Mouse (Mus musculus): ENCODE data around the gene Fgfr2. TPM values are rescaled to one million over a fixed set of nuclear protein-coding genes. Genes with fewer than 3 reads are reported as not detected.

The Fgfr2 gene
- total and polyA plus RNA-seq, 2 experiments from 2014 or later = 17.1 to 47.6 TPM

DNA sequence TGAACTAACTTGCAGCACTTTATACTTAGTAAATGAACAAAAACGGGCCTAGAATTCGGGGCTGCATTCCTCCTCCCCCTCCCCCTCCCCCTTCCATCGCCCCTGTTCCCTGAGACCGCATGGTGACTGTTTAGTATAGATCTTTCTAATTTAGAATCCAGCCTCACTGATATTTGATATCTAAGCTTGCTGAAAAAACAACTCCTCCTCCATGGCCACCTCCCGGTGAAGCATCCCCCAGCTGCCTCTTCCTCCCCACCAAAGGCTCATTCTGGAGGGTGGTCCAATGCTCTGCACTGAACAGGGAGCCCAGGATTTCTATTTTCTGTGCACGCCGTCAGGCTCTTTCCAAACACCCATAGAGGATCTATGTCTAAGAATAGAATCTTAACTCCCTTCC, 1804.8 kb downstream of the Fgfr2 start:
- ATAC-seq = no peak
- Histone ChIP-seq H3K9me3 (ENCODE audit: low read length) (no peaks in the 10 kb centered on the region), H3K4me3 (ENCODE audit: low read depth, low read length) (no peak overlapping the region), H3K9ac (no peak overlapping the region), H3K27ac (ENCODE audit: low read depth, low read length) (no peak overlapping the region), H3K27me3 (ENCODE audit: insufficient read depth, low read length) (no peaks in the 10 kb centered on the region), H3K4me2 (ENCODE audit: low read depth) (no peak overlapping the region), H3K4me1 (ENCODE audit: insufficient read depth) (no peaks in the 10 kb centered on the region), H3K36me3 (ENCODE audit: insufficient read depth) (no peaks in the 10 kb centered on the region)
- no peak for DNase-seq
- WGBS = 69% methylated on average over 7 of the region's 7 CpGs
- TF ChIP-seq CTCF (IDR thresholded peaks at IDR 0.05; ENCODE audit: low read depth) = no peak

DNA sequence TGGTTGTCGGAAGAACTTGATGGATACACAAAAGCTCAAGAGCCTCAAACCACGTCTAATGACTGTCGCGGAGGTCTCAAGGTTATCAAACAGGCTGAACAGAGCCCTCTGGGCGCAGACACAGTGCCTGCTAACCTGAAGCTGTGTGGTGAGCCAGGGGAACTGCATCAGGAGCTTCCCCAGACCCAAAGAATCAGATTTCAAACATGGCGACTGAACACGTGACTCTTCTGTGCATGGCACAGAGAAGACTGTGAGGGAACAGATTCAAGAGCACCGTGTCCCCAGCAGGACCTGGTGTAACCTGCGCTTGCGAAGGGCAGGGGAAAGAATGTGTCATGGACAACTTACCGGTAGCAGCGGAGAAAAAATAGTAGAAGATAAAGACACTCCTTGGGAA, 1805.6 kb downstream of the Fgfr2 start:
- Histone ChIP-seq H3K27ac (ENCODE audit: low read depth, low read length) (no peak overlapping the region), H3K4me2 (ENCODE audit: low read depth) (no peak overlapping the region), H3K4me1 (ENCODE audit: insufficient read depth) (no peaks in the 10 kb centered on the region), H3K4me3 (ENCODE audit: low read depth, low read length) (no peak overlapping the region), H3K36me3 (ENCODE audit: insufficient read depth) (no peaks in the 10 kb centered on the region), H3K27me3 (ENCODE audit: insufficient read depth, low read length) (no peaks in the 10 kb centered on the region), H3K9ac (no peak overlapping the region), H3K9me3 (ENCODE audit: low read length) (no peaks in the 10 kb centered on the region)
- WGBS = 75% methylated on average over 12 of the region's 12 CpGs
- ATAC-seq (no peak), DNase-seq (no peak)
- TF ChIP-seq CTCF (IDR thresholded peaks at IDR 0.05; ENCODE audit: low read depth) = no peak

DNA sequence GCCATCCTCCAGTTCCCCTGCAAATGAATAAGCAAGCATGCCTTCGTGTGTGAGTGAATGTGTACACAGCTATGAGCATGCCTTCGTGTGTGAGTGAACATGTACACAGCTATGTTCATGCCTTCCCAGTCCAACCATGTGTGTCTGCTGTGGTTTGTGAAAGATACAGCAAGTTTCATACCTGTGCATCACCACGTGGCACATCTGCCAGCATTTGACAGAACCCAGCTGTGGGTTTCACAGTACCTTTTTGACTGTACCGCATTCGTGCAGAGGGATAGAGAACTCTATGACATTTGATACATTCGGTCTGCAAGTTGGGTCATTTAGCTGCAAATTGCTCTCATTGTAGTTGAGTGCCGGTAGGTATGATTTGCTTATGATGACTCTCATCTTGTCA, 1808.7 kb downstream of the Fgfr2 start:
- no peak overlapping the region for H3K4me2 ChIP-seq (ENCODE audit: low read depth)
- no peak overlapping the region for H3K9ac ChIP-seq
- H3K36me3 ChIP-seq (ENCODE audit: insufficient read depth) = no peaks in the 10 kb centered on the region
- no peak for TF ChIP-seq CTCF (IDR thresholded peaks at IDR 0.05; ENCODE audit: low read depth)
- no peaks in the 10 kb centered on the region for H3K9me3 ChIP-seq (ENCODE audit: low read length)
- H3K27ac ChIP-seq (ENCODE audit: low read depth, low read length) = no peak overlapping the region
- no peak overlapping the region for H3K4me3 ChIP-seq (ENCODE audit: low read depth, low read length)
- no peak for ATAC-seq
- no peak for DNase-seq
- H3K4me1 ChIP-seq (ENCODE audit: insufficient read depth) = no peaks in the 10 kb centered on the region
- no peaks in the 10 kb centered on the region for H3K27me3 ChIP-seq (ENCODE audit: insufficient read depth, low read length)
- WGBS = 88% methylated on average over 7 of the region's 7 CpGs

DNA sequence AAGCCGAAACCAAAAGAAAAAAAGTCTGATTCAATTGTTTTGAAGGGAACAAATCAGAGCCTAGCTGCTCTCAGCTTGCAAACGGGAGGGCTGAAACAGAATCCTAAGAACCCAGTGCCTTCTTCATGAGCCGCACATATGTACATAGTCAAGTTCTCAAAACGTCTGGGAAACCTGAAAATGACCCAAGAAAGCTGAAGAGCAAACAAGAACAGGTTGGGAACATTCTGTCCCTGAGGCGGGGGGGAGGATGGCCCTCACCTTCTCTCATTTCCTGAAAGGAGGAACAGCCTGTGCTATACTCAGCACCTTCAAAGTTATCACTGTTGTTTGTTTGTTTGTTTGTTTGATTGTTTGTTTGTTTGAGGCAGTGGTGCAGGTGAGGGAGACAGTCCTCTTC, 1816.4 kb downstream of the Fgfr2 start:
- 78% methylated on average over 5 of the region's 5 CpGs for WGBS
- no peaks in the 10 kb centered on the region for H3K9me3 ChIP-seq (ENCODE audit: low read length)
- no peak for TF ChIP-seq CTCF (IDR thresholded peaks at IDR 0.05; ENCODE audit: low read depth)
- H3K4me3 ChIP-seq (ENCODE audit: low read depth, low read length) = no peak overlapping the region
- H3K4me1 ChIP-seq (ENCODE audit: insufficient read depth) = no peaks in the 10 kb centered on the region
- no peak overlapping the region for H3K9ac ChIP-seq
- no peak for DNase-seq
- no peak for ATAC-seq
- H3K36me3 ChIP-seq (ENCODE audit: insufficient read depth) = no peaks in the 10 kb centered on the region
- H3K27ac ChIP-seq (ENCODE audit: low read depth, low read length) = no peak overlapping the region
- H3K4me2 ChIP-seq (ENCODE audit: low read depth) = no peak overlapping the region
- H3K27me3 ChIP-seq (ENCODE audit: insufficient read depth, low read length) = no peaks in the 10 kb centered on the region

DNA sequence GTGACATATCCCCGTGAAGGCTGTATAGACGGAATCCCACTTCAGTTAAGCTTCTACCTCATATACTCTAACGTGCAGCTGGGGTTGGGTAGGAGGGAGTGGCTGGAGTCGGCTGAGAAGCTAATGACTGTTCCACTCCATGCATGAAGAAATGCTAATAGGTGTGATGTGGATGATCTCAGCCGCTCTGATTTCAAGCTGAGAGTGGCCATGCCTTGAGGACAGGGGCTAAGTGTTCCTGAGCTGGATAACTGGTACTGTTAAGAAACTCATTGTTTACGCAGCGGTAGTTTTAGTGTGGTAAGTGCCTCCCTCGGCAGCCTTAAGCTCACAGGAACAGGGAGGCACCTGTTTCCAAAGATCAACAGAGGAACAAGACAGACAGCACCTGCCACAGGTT, 1819.8 kb downstream of the Fgfr2 start:
- H3K9ac ChIP-seq = no peak overlapping the region
- ATAC-seq = no peak
- WGBS = 80% methylated on average over 8 of the region's 8 CpGs
- H3K27ac ChIP-seq (ENCODE audit: low read depth, low read length) = no peak overlapping the region
- H3K4me3 ChIP-seq (ENCODE audit: low read depth, low read length) = no peak overlapping the region
- no peaks in the 10 kb centered on the region for H3K27me3 ChIP-seq (ENCODE audit: insufficient read depth, low read length)
- H3K4me2 ChIP-seq (ENCODE audit: low read depth) = no peak overlapping the region
- no peaks in the 10 kb centered on the region for H3K36me3 ChIP-seq (ENCODE audit: insufficient read depth)
- no peaks in the 10 kb centered on the region for H3K4me1 ChIP-seq (ENCODE audit: insufficient read depth)
- no peaks in the 10 kb centered on the region for H3K9me3 ChIP-seq (ENCODE audit: low read length)
- no peak for TF ChIP-seq CTCF (IDR thresholded peaks at IDR 0.05; ENCODE audit: low read depth)
- no peak for DNase-seq

DNA sequence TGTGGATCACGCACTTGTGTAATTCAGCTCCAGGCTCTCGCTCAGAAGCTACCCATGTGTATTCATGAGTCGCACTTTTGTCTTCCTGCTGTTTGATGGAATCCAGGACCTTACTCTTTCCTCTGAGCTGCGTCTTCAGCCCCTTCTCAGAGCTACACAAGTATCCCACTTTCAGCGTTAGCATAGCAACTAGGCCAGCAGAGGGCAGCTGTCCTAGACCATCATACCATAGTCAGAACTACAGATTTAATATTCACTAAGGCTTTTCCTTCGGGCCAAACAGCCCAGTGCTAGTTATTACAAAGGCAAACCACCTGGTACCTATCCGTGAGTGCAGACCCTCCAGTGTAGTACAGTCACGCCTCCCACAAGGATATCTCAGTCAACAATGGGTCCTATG, 1826.0 kb downstream of the Fgfr2 start:
- Histone ChIP-seq H3K4me1 (ENCODE audit: insufficient read depth) (no peaks in the 10 kb centered on the region), H3K9me3 (ENCODE audit: low read length) (no peaks in the 10 kb centered on the region), H3K36me3 (ENCODE audit: insufficient read depth) (no peaks in the 10 kb centered on the region), H3K9ac (no peak overlapping the region), H3K4me3 (ENCODE audit: low read depth, low read length) (no peak overlapping the region), H3K4me2 (ENCODE audit: low read depth) (no peak overlapping the region), H3K27ac (ENCODE audit: low read depth, low read length) (no peak overlapping the region), H3K27me3 (ENCODE audit: insufficient read depth, low read length) (no peaks in the 10 kb centered on the region)
- 79% methylated on average over 8 of the region's 8 CpGs for WGBS
- DNase-seq = no peak
- TF ChIP-seq CTCF (IDR thresholded peaks at IDR 0.05; ENCODE audit: low read depth) = no peak; the same call in 1 of the 2 replicates
- ATAC-seq = no peak

DNA sequence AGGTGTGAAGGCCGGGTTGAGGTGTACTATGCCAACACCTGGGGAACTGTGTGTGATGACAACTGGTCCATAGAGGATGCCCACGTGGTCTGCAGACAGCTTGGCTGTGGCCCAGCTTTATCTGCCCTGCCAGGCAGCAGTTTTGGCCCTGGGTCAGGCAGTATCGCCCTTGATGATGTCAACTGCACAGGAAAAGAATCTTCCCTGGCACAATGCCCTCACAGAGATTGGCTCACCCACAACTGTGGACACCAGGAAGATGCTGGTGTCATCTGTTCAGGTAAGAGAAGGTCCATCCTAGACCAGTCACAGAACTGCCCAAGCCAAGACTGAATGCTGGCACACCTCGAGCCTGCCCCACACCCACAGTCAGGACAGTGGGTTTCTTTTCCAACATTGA, 1857.3 kb downstream of the Fgfr2 start:
- no peak overlapping the region for H3K27ac ChIP-seq (ENCODE audit: low read depth, low read length)
- no peak overlapping the region for H3K9ac ChIP-seq
- H3K4me1 ChIP-seq (ENCODE audit: insufficient read depth) = no peaks in the 10 kb centered on the region
- no peaks in the 10 kb centered on the region for H3K9me3 ChIP-seq (ENCODE audit: low read length)
- WGBS = 72% methylated on average over 4 of the region's 4 CpGs
- no peak for ATAC-seq
- H3K4me2 ChIP-seq (ENCODE audit: low read depth) = no peak overlapping the region
- H3K27me3 ChIP-seq (ENCODE audit: insufficient read depth, low read length) = no peaks in the 10 kb centered on the region
- H3K36me3 ChIP-seq (ENCODE audit: insufficient read depth) = no peaks in the 10 kb centered on the region
- DNase-seq = no peak
- TF ChIP-seq CTCF (IDR thresholded peaks at IDR 0.05; ENCODE audit: low read depth) = no peak
- H3K4me3 ChIP-seq (ENCODE audit: low read depth, low read length) = no peak overlapping the region

DNA sequence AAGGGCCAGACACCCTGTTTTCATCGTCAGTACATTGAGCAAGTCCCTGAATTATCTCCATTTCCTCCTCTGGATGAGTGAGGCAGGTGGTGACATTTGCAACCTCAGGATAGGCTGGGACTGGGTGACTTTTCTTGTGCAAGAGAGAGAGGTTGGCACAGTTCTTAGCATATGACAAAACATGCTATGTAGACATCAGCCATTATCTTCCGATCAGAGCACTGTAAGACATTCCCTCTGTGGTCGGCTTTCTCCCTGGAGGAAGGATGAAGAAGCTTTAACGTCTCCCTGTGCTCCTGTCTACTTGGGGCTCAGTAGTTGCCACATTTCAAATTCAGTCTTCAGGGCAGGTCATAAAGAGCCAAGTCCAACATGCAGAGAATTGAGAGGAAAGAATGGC, 1858.9 kb downstream of the Fgfr2 start:
- ATAC-seq = no peak
- Histone ChIP-seq H3K9me3 (ENCODE audit: low read length) (no peaks in the 10 kb centered on the region), H3K9ac (no peak overlapping the region), H3K4me1 (ENCODE audit: insufficient read depth) (no peaks in the 10 kb centered on the region), H3K36me3 (ENCODE audit: insufficient read depth) (no peaks in the 10 kb centered on the region), H3K4me2 (ENCODE audit: low read depth) (no peak overlapping the region), H3K4me3 (ENCODE audit: low read depth, low read length) (no peak overlapping the region), H3K27me3 (ENCODE audit: insufficient read depth, low read length) (no peaks in the 10 kb centered on the region), H3K27ac (ENCODE audit: low read depth, low read length) (no peak overlapping the region)
- no peak for TF ChIP-seq CTCF (IDR thresholded peaks at IDR 0.05; ENCODE audit: low read depth)
- 90% methylated on average over 4 of the region's 4 CpGs for WGBS
- no peak for DNase-seq

Data from forebrain, postnatal 0 days (tissue).